Mouse (Mus musculus) bone marrow, adult 2 months (tissue): Measurements from ENCODE around the gene Pmel.

Experiments used
- CTCF ChIP-seq: fragments of 200-500 bp; IDR thresholded peaks from 2 replicates; pipeline ENCODE4 v1.5.1; 2011; ENCODE audit warnings: low read length, control low read depth; ENCODE audit not compliant: control insufficient read depth, insufficient read depth
- POLR2A ChIP-seq: fragments of 200-500 bp; IDR thresholded peaks from 2 replicates; pipeline ENCODE4 v1.6.1; 2011; ENCODE audit warnings: low read depth, mild to moderate bottlenecking, control low read depth, low read length, borderline replicate concordance; ENCODE audit not compliant: control insufficient read depth

GRCm38 (mm10) chr10:128702328-128703007 lies 1.5 kb upstream of the Pmel start:
- TF ChIP-seq CTCF: no peak
- no peak for TF ChIP-seq POLR2A
